Mouse (Mus musculus): ENCODE measurements at regions not wholly inside any gene's neighbourhood (a gene's known extent, or its start where the extent isn't known, plus 50 kb on each side); places are given as distances from the start of the nearest gene placed in this dataset.

DNA sequence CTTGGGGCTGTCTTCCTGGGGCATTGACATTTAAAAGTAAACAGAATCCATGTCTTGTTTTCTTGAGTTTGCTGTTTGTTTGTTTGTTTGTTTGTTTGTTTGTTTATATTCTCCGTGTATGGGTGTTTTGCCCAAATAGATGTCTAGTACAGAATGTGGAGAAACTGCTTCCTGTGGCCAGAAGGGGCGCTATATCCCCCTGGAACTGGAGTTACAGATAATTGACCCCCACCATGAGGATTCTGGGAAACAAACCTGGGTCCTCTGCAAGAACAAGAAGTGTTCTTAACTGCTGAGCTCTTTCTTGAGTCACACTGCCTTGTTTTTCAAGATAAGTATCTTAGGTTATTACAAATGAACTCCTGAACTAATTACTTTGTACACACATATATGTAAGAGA is 68.1 kb upstream of the Slc4a7 start:
- no peak overlapping the region for H3K27ac ChIP-seq (replicated peaks)
- H3K9me3 ChIP-seq (replicated peaks) = no peaks in the 10 kb centered on the region
- no peak overlapping the region for H3K9ac ChIP-seq (replicated peaks)
- 0 out of 2 replicates have a peak, but pooled peaks cover 5% of the 10 kb centered on the region for H3K27me3 ChIP-seq (replicated peaks)
- H3K4me3 ChIP-seq (replicated peaks) = no peak overlapping the region
- H3K4me2 ChIP-seq = peak overlapping the region; percentile 58; the same call in 1 of the 2 replicates
- H3K36me3 ChIP-seq = no peaks in the 10 kb centered on the region
- WGBS = 52% methylated on average over 2 of the region's 2 CpGs
- H3K4me1 ChIP-seq = peaks cover 14% of the 10 kb centered on the region
- ATAC-seq (ENCODE audit: low FRiP score) = no peak

DNA sequence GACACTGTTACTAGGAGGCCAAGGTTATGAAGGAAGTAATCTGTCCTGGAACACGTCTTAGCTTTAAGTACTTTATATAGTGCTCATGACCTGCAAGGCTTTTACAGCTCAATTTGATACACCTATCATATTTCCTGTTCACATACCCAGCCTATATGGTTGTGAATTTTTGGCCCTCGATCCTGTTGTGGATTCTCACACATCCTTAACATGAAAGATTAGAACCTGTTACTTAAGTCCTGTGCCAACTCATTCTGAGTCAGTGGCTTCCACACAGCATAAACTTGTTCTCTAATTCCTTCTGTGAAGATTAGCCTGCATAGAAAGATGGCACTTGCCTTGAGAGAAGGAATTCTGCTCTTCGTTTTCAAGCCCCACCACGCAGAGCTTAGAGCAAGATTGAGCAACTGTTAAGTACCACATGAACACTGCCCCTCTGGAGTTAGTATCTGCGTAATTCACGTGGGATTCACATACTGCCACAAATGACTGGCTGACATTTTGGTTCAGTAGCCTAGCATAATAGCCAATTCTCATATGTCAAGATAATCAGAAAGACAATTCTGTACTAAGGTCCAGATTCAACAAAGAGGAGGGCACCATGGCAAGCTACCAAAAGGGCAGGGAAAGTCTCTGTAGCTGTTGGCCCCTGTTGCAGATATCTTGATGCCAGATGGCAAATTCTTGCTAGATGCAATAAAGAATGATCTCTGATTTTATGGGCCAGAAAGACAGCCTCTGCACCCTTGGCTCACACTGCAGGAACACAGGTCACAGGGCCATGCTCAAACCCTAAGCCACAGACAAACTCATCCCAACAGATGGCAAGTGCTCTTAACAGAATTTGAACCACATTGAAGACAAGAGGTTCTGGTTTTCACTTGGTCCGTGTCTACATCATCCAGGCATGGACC is 62.7 kb upstream of the Slc4a7 start:
- H3K4me1 ChIP-seq = no peaks in the 10 kb centered on the region
- H3K27ac ChIP-seq (replicated peaks) = no peak overlapping the region
- H3K4me2 ChIP-seq = no peak overlapping the region
- ATAC-seq (ENCODE audit: low FRiP score) = no peak
- no peaks in the 10 kb centered on the region for H3K9me3 ChIP-seq (replicated peaks)
- 80% methylated on average over 7 of the region's 7 CpGs for WGBS
- 0 out of 2 replicates have a peak, but pooled peaks cover 2% of the 10 kb centered on the region for H3K27me3 ChIP-seq (replicated peaks)
- H3K9ac ChIP-seq (replicated peaks) = no peak overlapping the region
- H3K36me3 ChIP-seq = no peaks in the 10 kb centered on the region
- no peak overlapping the region for H3K4me3 ChIP-seq (replicated peaks)

DNA sequence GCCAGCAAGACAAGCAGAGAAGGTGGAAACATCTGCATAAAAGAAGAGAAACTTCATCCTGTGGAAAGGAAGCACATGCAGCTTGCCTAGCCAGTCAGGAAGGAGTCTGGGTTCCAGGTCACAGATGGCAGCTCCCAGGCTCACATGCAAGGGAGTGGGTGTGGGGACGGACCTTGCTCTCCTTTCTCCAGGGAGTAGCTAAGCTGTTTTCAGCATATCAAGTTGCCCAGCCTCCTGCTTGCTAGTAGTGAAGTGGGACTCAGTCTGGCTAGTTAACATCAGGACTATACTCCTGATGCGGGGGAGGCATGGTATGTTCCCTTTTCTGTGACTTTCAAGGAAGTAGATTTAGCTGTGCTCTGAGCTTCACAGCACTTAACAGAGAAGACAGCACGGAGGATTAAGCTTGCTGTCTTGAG is 62.0 kb upstream of the Slc4a7 start:
- Histone ChIP-seq H3K36me3 (no peaks in the 10 kb centered on the region), H3K4me3 (replicated peaks) (no peak overlapping the region), H3K27me3 (replicated peaks) (no peaks in the 10 kb centered on the region), H3K4me2 (no peak overlapping the region), H3K27ac (replicated peaks) (no peak overlapping the region), H3K9ac (replicated peaks) (no peak overlapping the region), H3K9me3 (replicated peaks) (no peaks in the 10 kb centered on the region), H3K4me1 (no peaks in the 10 kb centered on the region)
- ATAC-seq (ENCODE audit: low FRiP score) = no peak
- 60% methylated on average over 3 of the region's 3 CpGs for WGBS

DNA sequence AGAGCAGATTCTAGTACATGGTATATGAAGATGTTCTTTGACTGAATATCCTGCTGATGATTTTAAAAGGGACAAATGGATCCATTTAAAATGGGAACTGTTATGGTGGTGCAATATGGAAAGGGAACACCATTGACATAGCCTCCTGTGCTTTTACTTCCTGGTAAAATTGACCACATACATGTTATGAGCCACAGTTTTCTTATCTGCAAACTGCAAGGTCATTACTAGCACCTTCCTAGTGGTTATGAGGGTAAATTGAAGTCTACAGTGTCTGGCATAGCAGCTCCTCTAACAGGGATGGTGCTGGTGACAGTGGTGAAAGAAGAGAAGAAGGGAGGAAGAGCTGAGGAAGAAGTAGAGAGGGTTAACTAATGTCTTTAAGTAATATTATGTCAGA is 61.5 kb upstream of the Slc4a7 start:
- no peak for ATAC-seq (ENCODE audit: low FRiP score)
- no peaks in the 10 kb centered on the region for H3K36me3 ChIP-seq
- no peaks in the 10 kb centered on the region for H3K27me3 ChIP-seq (replicated peaks)
- no peaks in the 10 kb centered on the region for H3K4me1 ChIP-seq
- no peak overlapping the region for H3K4me2 ChIP-seq
- no peak overlapping the region for H3K27ac ChIP-seq (replicated peaks)
- H3K9me3 ChIP-seq (replicated peaks) = no peaks in the 10 kb centered on the region
- H3K9ac ChIP-seq (replicated peaks) = no peak overlapping the region
- H3K4me3 ChIP-seq (replicated peaks) = no peak overlapping the region

DNA sequence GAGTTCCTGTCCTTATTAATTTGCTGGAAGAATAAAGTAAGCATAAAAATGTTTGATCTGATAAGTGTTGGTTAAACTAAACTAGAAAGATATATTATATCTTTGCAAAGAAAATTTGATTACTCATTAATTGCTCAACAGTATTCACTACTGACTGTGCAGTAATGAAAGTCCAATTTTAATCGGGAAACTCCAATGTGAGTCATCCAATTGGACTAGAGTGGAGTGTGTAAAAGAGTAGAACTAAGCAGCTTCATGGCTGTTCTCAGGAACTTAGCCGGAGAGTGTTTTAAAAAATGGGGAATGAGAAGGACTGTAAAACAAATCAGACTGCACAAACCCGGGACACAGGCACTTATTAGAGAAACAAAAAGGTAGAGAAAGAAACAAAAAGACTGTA is 58.5 kb upstream of the Slc4a7 start:
- no peaks in the 10 kb centered on the region for H3K36me3 ChIP-seq
- no peaks in the 10 kb centered on the region for H3K27me3 ChIP-seq (replicated peaks)
- H3K4me3 ChIP-seq (replicated peaks) = no peak overlapping the region
- 91% methylated on average over 3 of the region's 3 CpGs for WGBS
- H3K4me2 ChIP-seq = no peak overlapping the region
- H3K27ac ChIP-seq (replicated peaks) = no peak overlapping the region
- ATAC-seq (ENCODE audit: low FRiP score) = no peak
- no peak overlapping the region for H3K9ac ChIP-seq (replicated peaks)
- H3K9me3 ChIP-seq (replicated peaks) = no peaks in the 10 kb centered on the region
- H3K4me1 ChIP-seq = no peaks in the 10 kb centered on the region

DNA sequence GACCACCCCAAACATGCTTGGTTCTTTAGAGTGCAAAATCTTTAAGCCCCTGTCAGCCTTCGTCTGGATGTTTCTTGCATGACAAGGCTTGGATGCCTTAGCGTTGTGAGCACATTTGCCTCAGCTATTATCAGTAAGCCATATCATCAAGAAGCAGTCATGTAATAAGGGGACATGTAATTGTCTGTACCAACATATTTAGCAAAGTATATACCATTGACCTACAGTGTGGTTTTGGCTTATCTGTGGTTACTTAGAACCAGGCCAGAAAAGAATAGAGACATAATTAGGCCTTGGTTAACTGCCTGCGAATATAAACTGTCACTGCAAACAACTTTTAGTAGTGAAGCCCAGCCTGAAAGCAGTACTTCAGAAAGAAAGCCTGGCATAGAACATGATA is 57.0 kb upstream of the Slc4a7 start:
- Histone ChIP-seq H3K4me2 (no peak overlapping the region), H3K9ac (replicated peaks) (no peak overlapping the region), H3K27ac (replicated peaks) (no peak overlapping the region), H3K27me3 (replicated peaks) (no peaks in the 10 kb centered on the region), H3K9me3 (replicated peaks) (no peaks in the 10 kb centered on the region), H3K4me1 (no peaks in the 10 kb centered on the region), H3K36me3 (no peaks in the 10 kb centered on the region), H3K4me3 (replicated peaks) (no peak overlapping the region)
- ATAC-seq (ENCODE audit: low FRiP score) = no peak
- WGBS = 72% methylated on average over 3 of the region's 3 CpGs
